Mouse (Mus musculus) gastrocnemius, postnatal 14 days (tissue): ENCODE data around the gene Kcnh7. TPM values are rescaled to one million over a fixed set of nuclear protein-coding genes. Genes with fewer than 3 reads are reported as not detected.

Experiments
- DNase-seq: peaks from one replicate; pipeline ENCODE4 v3.0.0; 2021; ENCODE audit warnings: mixed read lengths
- intact Hi-C: fragments of 180-260 bp; cut with DNase I; formaldehyde crosslinking; loops from one replicate; pipeline ENCODE4 v1.15.1; 2025; ENCODE audit warnings: low total_unique reads
- total RNA-seq, 2 experiments: library from RNA; stranded (reverse); gene quantifications; 2 replicates each; pipeline ENCODE4 v1.2.3; 2021

Kcnh7 gene
- total RNA-seq, 2 experiments from 2014 or later, result 0.44 to 0.76 TPM

- intact Hi-C loops, result no loop called here
- no peak for DNase-seq
These were observed 186.4 kb downstream of the Kcnh7 start for GRCm38 (mm10) chr2:62997692-62998091.

- DNase-seq, result no peak
- intact Hi-C loops, result no loop called here
These were observed 195.5 kb downstream of the Kcnh7 start for GRCm38 (mm10) chr2:62988616-62989015.

GRCm38 (mm10) chr2:62983936-62984335 lies 200.2 kb downstream of the Kcnh7 start:
- DNase-seq, result no peak
- intact Hi-C loops, result no loop called here

- intact Hi-C loops, result no loop called here
- no peak for DNase-seq
These were observed 248.7 kb downstream of the Kcnh7 start for GRCm38 (mm10) chr2:62935273-62935874.

GRCm38 (mm10) chr2:62928494-62928893 lies 255.6 kb downstream of the Kcnh7 start:
- no peak for DNase-seq
- intact Hi-C loops, result loop anchor here (2.0 kb wide), 1 partner anchor 50 kb away; no protein-coding TSS in a partner anchor

GRCm38 (mm10) chr2:62928065-62928464 lies 256.0 kb downstream of the Kcnh7 start:
- intact Hi-C loops, result loop anchor here (2.0 kb wide), 1 partner anchor 49 kb away; no protein-coding TSS in a partner anchor
- DNase-seq, result no peak

GRCm38 (mm10) chr2:62923803-62924202 lies 260.3 kb downstream of the Kcnh7 start:
- no peak for DNase-seq
- intact Hi-C loops, result no loop called here

- intact Hi-C loops, result no loop called here
These were observed 276.4 kb downstream of the Kcnh7 start for GRCm38 (mm10) chr2:62907688-62908087.

GRCm38 (mm10) chr2:62902363-62903353 lies 281.4 kb downstream of the Kcnh7 start:
- no peak for DNase-seq
- intact Hi-C loops, result no loop called here

More at GRCm38 (mm10) chr2:62907688-62908087, 276.4 kb downstream of the Kcnh7 start:
- DNase-seq, result no peak

GRCm38 (mm10) chr2:62878763-62879162 lies 305.3 kb downstream of the Kcnh7 start:
- intact Hi-C loops, result loop anchor here (2.0 kb wide), 1 partner anchor 50 kb away; no protein-coding TSS in a partner anchor
- DNase-seq, result no peak

- DNase-seq, result no peak
- intact Hi-C loops, result no loop called here
These were observed 328.7 kb downstream of the Kcnh7 start for GRCm38 (mm10) chr2:62855391-62855790.

GRCm38 (mm10) chr2:62842630-62843029 lies 341.5 kb downstream of the Kcnh7 start:
- intact Hi-C loops, result no loop called here
- no peak for DNase-seq

- intact Hi-C loops, result no loop called here
- no peak for DNase-seq
These were observed 349.8 kb downstream of the Kcnh7 start for GRCm38 (mm10) chr2:62834261-62834660.

- no peak for DNase-seq
- intact Hi-C loops, result no loop called here
These were observed 364.9 kb downstream of the Kcnh7 start for GRCm38 (mm10) chr2:62819231-62819630.

- intact Hi-C loops, result no loop called here
- DNase-seq, result no peak
These were observed 368.1 kb downstream of the Kcnh7 start for GRCm38 (mm10) chr2:62816016-62816415.

- intact Hi-C loops, result no loop called here
- DNase-seq, result no peak
These were observed 375.3 kb downstream of the Kcnh7 start for GRCm38 (mm10) chr2:62808813-62809212.

GRCm38 (mm10) chr2:62807476-62807882 lies 376.6 kb downstream of the Kcnh7 start:
- DNase-seq, result peak; percentile 3
- intact Hi-C loops, result no loop called here

GRCm38 (mm10) chr2:62806931-62807330 lies 377.2 kb downstream of the Kcnh7 start:
- intact Hi-C loops, result no loop called here
- no peak for DNase-seq

- DNase-seq, result no peak
- intact Hi-C loops, result no loop called here
These were observed 380.1 kb downstream of the Kcnh7 start for GRCm38 (mm10) chr2:62804030-62804429.

- intact Hi-C loops, result no loop called here
These were observed 399.5 kb downstream of the Kcnh7 start for GRCm38 (mm10) chr2:62784460-62785038.

More at GRCm38 (mm10) chr2:62784460-62785038, 399.5 kb downstream of the Kcnh7 start:
- DNase-seq, result no peak
